Mouse (Mus musculus) liver, embryonic 14.5 days (tissue): ENCODE results near the gene Trpm5. TPM values are rescaled to one million over a fixed set of nuclear protein-coding genes. Genes with fewer than 3 reads are reported as not detected.
A peak's percentile ranks its signal among the peaks of the same experiment; 100 is the strongest.

Experiments used
- ATAC-seq: fragments of 200-750 bp; cut with Nextera tagmentation; 2 replicates; pipeline ENCODE4 v1.8.0; 2017; ENCODE audit warnings: moderate number of reproducible peaks, mild to moderate bottlenecking, moderate library complexity; ENCODE audit not compliant: insufficient read depth
- DNase-seq, 3 experiments: peaks; one replicate each; pipeline ENCODE4 v3.0.0-alpha.2; 2012 to 2013; ENCODE audit warnings: low read depth in 3 of 3, low spot score in 3 of 3
- H3K27ac ChIP-seq: fragments of 300-500 bp; sonication (generic); 2 replicates; pipeline ENCODE4 v1.5.1; 2014; ENCODE audit warnings: moderate library complexity, mild to moderate bottlenecking, control low read depth, inconsistent platforms
- H3K27me3 ChIP-seq: fragments of 300-500 bp; sonication (generic); 2 replicates; pipeline ENCODE4 v1.6.1; 2014; ENCODE audit warnings: mild to moderate bottlenecking, low read length, moderate library complexity; ENCODE audit not compliant: control insufficient read depth, insufficient read depth
- H3K36me3 ChIP-seq: fragments of 300-500 bp; sonication (generic); replicated peaks from 2 replicates; pipeline ENCODE4 v1.6.1; 2014; ENCODE audit warnings: low read depth; ENCODE audit not compliant: control insufficient read depth, insufficient read depth
- H3K4me1 ChIP-seq, 2 experiments: fragments of 200-500 bp in 1 of 2; fragments of 300-500 bp in 1 of 2; sonication (generic) in 1 of 2; replicated peaks; 2 replicates each; pipeline ENCODE4 v1.6.1; 2012 to 2014; ENCODE audit warnings: antibody characterized with exemption in 1 of 2, inconsistent platforms in 1 of 2, low read length in 1 of 2; ENCODE audit not compliant: control insufficient read depth in 2 of 2, insufficient read depth in 2 of 2
- H3K4me2 ChIP-seq: fragments of 300-500 bp; sonication (generic); 2 replicates; pipeline ENCODE4 v1.6.1; 2014; ENCODE audit warnings: low read depth, mild to moderate bottlenecking, control low read depth, moderate library complexity
- H3K4me3 ChIP-seq, 2 experiments: fragments of 200-500 bp in 1 of 2; fragments of 300-500 bp in 1 of 2; sonication (generic) in 1 of 2; 2 replicates each; pipeline ENCODE4 v1.5.1; 2012 to 2014; ENCODE audit warnings: low read depth in 2 of 2, low read length in 2 of 2, mild to moderate bottlenecking in 2 of 2, control low read depth in 1 of 2, inconsistent platforms in 1 of 2, moderate library complexity in 1 of 2; ENCODE audit not compliant: insufficient read depth in 1 of 2
- H3K9ac ChIP-seq: fragments of 300-500 bp; sonication (generic); replicated peaks from 2 replicates; pipeline ENCODE4 v1.6.1; 2014; ENCODE audit warnings: mild to moderate bottlenecking, control low read depth, moderate library complexity
- H3K9me3 ChIP-seq: fragments of 300-500 bp; sonication (generic); 2 replicates; pipeline ENCODE4 v1.6.1; 2016; ENCODE audit warnings: low read length, mixed read lengths; ENCODE audit not compliant: control insufficient read depth
- CTCF ChIP-seq: IDR thresholded peaks from 2 replicates; pipeline ENCODE4 v1.5.1; 2016; ENCODE audit warnings: antibody characterized with exemption, low read depth, control low read depth
- EP300 ChIP-seq: IDR thresholded peaks from 2 replicates; pipeline ENCODE4 v1.6.1; 2016; ENCODE audit warnings: antibody characterized with exemption, low read depth
- WGBS: fragments of 180-500 bp; shearing (Covaris S2); extraction: QIAGEN DNeasy Blood & Tissue Kit; methylation state at CpG from one replicate; pipeline ENCODE4 v1.1.7; 2014; ENCODE audit not compliant: insufficient replicate concordance; 5-methylcytosine and 5-hydroxymethylcytosine counted together
- polyA plus RNA-seq, 2 experiments: library from polyadenylated mRNA; depleted of rRNA in 1 of 2; stranded (reverse) in 1 of 2; unstranded in 1 of 2; fragments of >200 nt; fragmentation: Nextera tagmentation in 1 of 2; extraction: Ambion mirVana in 1 of 2; gene quantifications; 2 replicates each; pipeline versions ENCODE4 v1.2.1 to v1.2.3; 2012 to 2014

Gene Trpm5
- polyA plus RNA-seq, 2 experiments: 0.34 to 0.54 TPM

DNA sequence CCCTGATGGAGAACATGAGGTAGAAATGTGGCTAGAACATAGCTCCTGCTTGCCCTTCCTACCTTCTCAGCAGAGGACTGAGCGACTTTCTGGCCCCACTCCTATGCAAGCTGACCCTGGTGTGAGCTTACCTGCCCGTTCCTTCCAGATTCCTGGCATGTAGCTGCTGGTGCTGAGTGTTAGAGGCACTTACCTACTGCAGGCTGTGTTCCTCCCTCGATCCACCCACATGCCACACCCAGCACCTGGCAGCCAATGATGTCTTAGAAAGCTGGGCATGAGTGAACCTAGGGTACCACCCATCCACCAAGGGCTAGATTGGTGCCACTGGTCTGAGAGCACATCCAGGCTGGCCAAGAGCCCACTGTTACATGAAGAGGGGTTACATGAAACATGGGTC is 595 bp downstream of the Trpm5 start:
- no peak overlapping the region for H3K4me2 ChIP-seq
- TF ChIP-seq EP300 (no peak), CTCF (no peak)
- no peak for DNase-seq
- ATAC-seq: no peak
- H3K36me3 ChIP-seq: no peaks in the 10 kb centered on the region
- no peak overlapping the region for H3K4me3 ChIP-seq
- H3K9ac ChIP-seq: no peak overlapping the region
- 43% methylated on average over 3 of the region's 3 CpGs for WGBS
- no peak overlapping the region for H3K27ac ChIP-seq
- H3K4me1 ChIP-seq: no peaks in the 10 kb centered on the region
- H3K27me3 ChIP-seq: no peaks in the 10 kb centered on the region; the same call in 1 of the 2 replicates
- H3K9me3 ChIP-seq: no peaks in the 10 kb centered on the region

DNA sequence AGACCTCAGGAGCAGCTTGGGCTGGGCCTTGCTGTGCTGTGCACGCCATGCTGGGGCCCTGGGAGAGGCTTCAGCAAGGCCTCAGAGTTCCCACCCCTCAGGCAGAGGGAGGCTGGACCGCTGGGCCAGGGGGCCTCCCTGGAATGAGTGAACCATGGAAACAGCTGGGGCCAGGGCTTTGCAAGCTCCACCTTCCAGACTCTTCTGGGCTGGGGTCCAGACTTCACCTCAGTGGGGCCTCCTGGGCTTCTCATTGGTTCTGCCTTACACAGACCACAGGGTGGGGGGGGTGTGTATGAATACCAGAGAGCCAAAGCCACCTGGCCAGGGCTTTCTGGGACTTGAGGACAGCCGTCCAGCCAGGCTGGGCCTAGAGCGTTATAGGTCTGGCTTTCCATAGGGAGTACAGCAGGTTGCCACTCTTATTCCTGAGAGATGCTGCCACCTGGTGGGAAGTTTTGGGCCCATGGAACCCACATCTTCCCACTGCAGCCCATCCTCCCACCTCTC is 7.3 kb downstream of the Trpm5 start:
- no peak overlapping the region for H3K9ac ChIP-seq
- no peak overlapping the region for H3K27ac ChIP-seq
- peak; percentile 32; the same call in 1 of the 2 replicates for ATAC-seq
- no peak for TF ChIP-seq EP300
- TF ChIP-seq CTCF: peak; percentile 60
- no peaks in the 10 kb centered on the region for H3K9me3 ChIP-seq
- H3K4me1 ChIP-seq: no peaks in the 10 kb centered on the region
- DNase-seq: no peak
- no peak overlapping the region for H3K4me2 ChIP-seq
- no peak overlapping the region for H3K4me3 ChIP-seq
- no peaks in the 10 kb centered on the region for H3K27me3 ChIP-seq
- WGBS: 49% methylated on average over 4 of the region's 4 CpGs
- no peaks in the 10 kb centered on the region for H3K36me3 ChIP-seq

DNA sequence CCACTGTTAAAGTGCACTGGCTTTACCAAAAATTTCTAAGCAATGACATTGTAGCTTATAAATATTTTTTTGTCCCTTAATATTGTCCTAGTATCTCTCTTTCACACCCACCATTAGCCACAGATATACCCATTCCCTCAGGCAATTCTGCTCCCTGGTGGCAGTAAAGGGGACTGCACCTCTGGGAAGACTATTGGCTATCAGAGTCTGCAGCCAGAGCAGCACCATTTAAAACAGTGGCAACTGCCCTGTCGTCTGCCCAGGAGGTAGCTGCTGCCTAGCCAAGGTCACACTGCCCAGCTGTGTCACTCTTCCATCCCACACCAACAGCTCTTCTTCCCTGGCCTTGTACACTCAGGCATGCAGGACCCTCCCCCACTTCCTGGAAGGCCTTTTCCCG is 8.1 kb downstream of the Trpm5 start:
- WGBS: 39% methylated on average over 2 of the region's 2 CpGs
- no peak for TF ChIP-seq EP300
- peak; percentile 89 for TF ChIP-seq CTCF
- no peak overlapping the region for H3K27ac ChIP-seq
- H3K9me3 ChIP-seq: no peaks in the 10 kb centered on the region
- H3K4me2 ChIP-seq: no peak overlapping the region
- no peaks in the 10 kb centered on the region for H3K27me3 ChIP-seq
- no peak overlapping the region for H3K4me3 ChIP-seq
- DNase-seq (peak in 1 of 3 experiments; percentile 44), ATAC-seq (peak; percentile 47; the same call in 1 of the 2 replicates)
- H3K36me3 ChIP-seq: no peaks in the 10 kb centered on the region
- no peak overlapping the region for H3K9ac ChIP-seq
- H3K4me1 ChIP-seq: no peaks in the 10 kb centered on the region

DNA sequence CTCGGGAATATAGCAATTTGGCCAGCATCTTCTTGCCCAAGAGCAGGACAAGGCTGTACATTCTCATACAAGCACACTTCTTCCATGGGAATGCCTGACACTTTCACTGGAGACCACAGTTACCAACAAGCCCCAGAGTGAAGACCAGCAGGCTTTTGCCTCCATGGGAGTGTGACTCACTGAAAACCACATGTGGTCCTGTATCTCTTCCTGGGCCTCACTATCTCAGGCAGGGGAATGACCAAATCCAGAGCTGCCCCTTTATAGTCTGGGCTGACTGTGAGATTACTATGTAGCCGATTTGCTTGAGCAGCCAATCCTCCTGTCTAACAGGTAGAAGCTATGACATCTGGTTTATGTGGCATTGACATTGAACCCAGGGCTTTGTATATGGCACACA is 10.7 kb downstream of the Trpm5 start:
- H3K9ac ChIP-seq: no peak overlapping the region
- DNase-seq (no peak), ATAC-seq (no peak)
- H3K4me3 ChIP-seq: no peak overlapping the region
- TF ChIP-seq EP300: no peak
- H3K36me3 ChIP-seq: no peaks in the 10 kb centered on the region
- H3K4me2 ChIP-seq: no peak overlapping the region
- no peaks in the 10 kb centered on the region for H3K27me3 ChIP-seq
- H3K9me3 ChIP-seq: no peaks in the 10 kb centered on the region
- 32% methylated on average over 2 of the region's 2 CpGs for WGBS
- H3K4me1 ChIP-seq: no peaks in the 10 kb centered on the region
- H3K27ac ChIP-seq: no peak overlapping the region

DNA sequence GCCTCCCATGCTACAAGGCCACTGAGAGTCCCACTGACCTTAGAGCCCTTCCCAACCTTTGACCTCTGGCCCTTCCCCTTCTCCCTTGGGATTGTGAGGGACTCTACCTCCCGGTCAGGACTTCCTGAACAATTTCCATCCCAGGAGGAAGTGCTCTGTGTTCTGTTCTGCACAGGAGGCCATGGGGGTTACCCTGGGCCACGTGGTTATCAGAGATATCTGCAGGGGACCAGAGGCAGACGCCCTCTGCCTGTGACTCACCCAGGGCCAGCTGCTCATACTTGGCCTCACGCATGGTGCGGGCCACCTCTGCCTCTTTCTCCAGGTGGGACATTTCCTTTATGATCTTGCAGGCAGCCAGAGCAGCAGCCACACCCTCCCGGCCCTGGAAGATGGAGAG is 12.4 kb downstream of the Trpm5 start:
- no peaks in the 10 kb centered on the region for H3K27me3 ChIP-seq
- no peak overlapping the region for H3K9ac ChIP-seq
- no peaks in the 10 kb centered on the region for H3K4me1 ChIP-seq
- DNase-seq (no peak), ATAC-seq (no peak)
- H3K27ac ChIP-seq: no peak overlapping the region
- TF ChIP-seq EP300 (no peak), CTCF (no peak)
- H3K36me3 ChIP-seq: no peaks in the 10 kb centered on the region
- H3K4me3 ChIP-seq: no peak overlapping the region
- 28% methylated on average over 6 of the region's 6 CpGs for WGBS
- H3K9me3 ChIP-seq: no peaks in the 10 kb centered on the region
- H3K4me2 ChIP-seq: no peak overlapping the region
